Mouse (Mus musculus) cerebellum, postnatal 14 days (tissue): ENCODE measurements around the gene Abhd14b.
A peak's percentile ranks its signal among the peaks of the same experiment; 100 is the strongest.

Source experiments
- DNase-seq, 2 experiments: peaks; one replicate each; pipeline ENCODE4 v3.0.0; 2021; ENCODE audit warnings: mixed read lengths in 2 of 2

The Abhd14b gene

GRCm38 (mm10) chr9:106447348-106447747 lies at the start of gene Abhd14b, which contains the start of gene Abhd14a:
TSS of gene Abhd14b (plus strand) at chr9:106447459.
TSS of gene Abhd14a (minus strand) at chr9:106447678.
- peak; percentile 95 for DNase-seq

GRCm38 (mm10) chr9:106397733-106398132 lies 49.5 kb upstream of the Abhd14b start:
- DNase-seq: no peak

- DNase-seq: no peak
Observed at GRCm38 (mm10) chr9:106398667-106399311, 48.5 kb upstream of the Abhd14b start.

- no peak for DNase-seq
Observed at GRCm38 (mm10) chr9:106399808-106400207, 47.5 kb upstream of the Abhd14b start.

- no peak for DNase-seq
Observed at GRCm38 (mm10) chr9:106402149-106402548, 45.1 kb upstream of the Abhd14b start.

GRCm38 (mm10) chr9:106402607-106403375 lies 44.5 kb upstream of the Abhd14b start:
- DNase-seq: no peak

GRCm38 (mm10) chr9:106405275-106405674 lies 42.0 kb upstream of the Abhd14b start:
- peak; percentile 64 to 81 for DNase-seq

GRCm38 (mm10) chr9:106406443-106407078 lies 40.7 kb upstream of the Abhd14b start:
- DNase-seq: no peak

GRCm38 (mm10) chr9:106409096-106409495 lies 38.2 kb upstream of the Abhd14b start:
- DNase-seq: no peak

GRCm38 (mm10) chr9:106410086-106410650 lies 37.1 kb upstream of the Abhd14b start:
- no peak for DNase-seq

- no peak for DNase-seq
Observed at GRCm38 (mm10) chr9:106411091-106411594, 36.1 kb upstream of the Abhd14b start.

- no peak for DNase-seq
Observed at GRCm38 (mm10) chr9:106411729-106412128, 35.5 kb upstream of the Abhd14b start.

GRCm38 (mm10) chr9:106412210-106412609 lies 35.0 kb upstream of the Abhd14b start:
- no peak for DNase-seq

- DNase-seq: no peak
Observed at GRCm38 (mm10) chr9:106413606-106414005, 33.7 kb upstream of the Abhd14b start.

GRCm38 (mm10) chr9:106416826-106417225 lies 30.4 kb upstream of the Abhd14b start:
- DNase-seq: no peak

- DNase-seq: peak; percentile 90 to 92
Observed at GRCm38 (mm10) chr9:106417841-106418625, 29.2 kb upstream of the Abhd14b start.

- DNase-seq: no peak
Observed at GRCm38 (mm10) chr9:106420608-106421007, 26.7 kb upstream of the Abhd14b start.

- no peak for DNase-seq
Observed at GRCm38 (mm10) chr9:106421033-106421864, 26.0 kb upstream of the Abhd14b start.

- DNase-seq: peak; percentile 94 to 95
Observed at GRCm38 (mm10) chr9:106421865-106422160, 25.4 kb upstream of the Abhd14b start.

- no peak for DNase-seq
Observed at GRCm38 (mm10) chr9:106428719-106429220, 18.5 kb upstream of the Abhd14b start.
